Mouse (Mus musculus): Measurements from ENCODE around the gene Esrrb. TPM values are rescaled to one million over a fixed set of nuclear protein-coding genes. Genes with fewer than 3 reads are reported as not detected.

The Esrrb gene
- total and polyA plus RNA-seq, 2 experiments from 2014 or later = 3.1 to 9.8 TPM

GRCm38 (mm10) chr12:86501728-86502127, 140.8 kb downstream of the Esrrb start:
- WGBS = 74% methylated on average over 10 of the region's 10 CpGs
- no peak for TF ChIP-seq CTCF (IDR thresholded peaks at IDR 0.05; ENCODE audit: low read depth)
- H3K36me3 ChIP-seq (ENCODE audit: insufficient read depth, low read length) = no peaks in the 10 kb centered on the region

GRCm38 (mm10) chr12:86503921-86504320, 143.0 kb downstream of the Esrrb start:
- H3K9ac ChIP-seq (replicated peaks; ENCODE audit: low read length) = no peak overlapping the region
- TF ChIP-seq CTCF (IDR thresholded peaks at IDR 0.05; ENCODE audit: low read depth) = no peak
- WGBS = 88% methylated on average over 4 of the region's 4 CpGs
- no peak overlapping the region for H3K4me3 ChIP-seq (ENCODE audit: low read length)
- H3K4me2 ChIP-seq (ENCODE audit: low read depth, low read length) = no peak overlapping the region
- peaks cover 3% of the 10 kb centered on the region; the same call in 1 of the 2 replicates for H3K4me1 ChIP-seq (ENCODE audit: insufficient read depth, low read length)
- DNase-seq (ENCODE audit: low spot score) (no peak), ATAC-seq (no peak)
- no peak overlapping the region for H3K27ac ChIP-seq
- no peaks in the 10 kb centered on the region for H3K27me3 ChIP-seq (ENCODE audit: insufficient read depth, low read length)
- no peaks in the 10 kb centered on the region for H3K9me3 ChIP-seq (ENCODE audit: low read length)
- H3K36me3 ChIP-seq (ENCODE audit: insufficient read depth, low read length) = no peaks in the 10 kb centered on the region

More at GRCm38 (mm10) chr12:86501728-86502127, 140.8 kb downstream of the Esrrb start:
- Histone ChIP-seq H3K27me3 (ENCODE audit: insufficient read depth, low read length) (no peaks in the 10 kb centered on the region), H3K4me2 (ENCODE audit: low read depth, low read length) (no peak overlapping the region), H3K4me3 (ENCODE audit: low read length) (no peak overlapping the region), H3K4me1 (ENCODE audit: insufficient read depth, low read length) (peaks cover 9% of the 10 kb centered on the region), H3K27ac (no peak overlapping the region), H3K9ac (replicated peaks; ENCODE audit: low read length) (no peak overlapping the region), H3K9me3 (ENCODE audit: low read length) (no peaks in the 10 kb centered on the region)
- ATAC-seq (no peak), DNase-seq (ENCODE audit: low spot score) (no peak)

GRCm38 (mm10) chr12:86504321-86504720, 143.4 kb downstream of the Esrrb start:
- no peak for DNase-seq (ENCODE audit: low spot score)
- 91% methylated on average over 3 of the region's 3 CpGs for WGBS
- no peaks in the 10 kb centered on the region for H3K9me3 ChIP-seq (ENCODE audit: low read length)
- ATAC-seq = no peak
- H3K4me3 ChIP-seq (ENCODE audit: low read length) = no peak overlapping the region
- H3K36me3 ChIP-seq (ENCODE audit: insufficient read depth, low read length) = no peaks in the 10 kb centered on the region
- no peaks in the 10 kb centered on the region for H3K27me3 ChIP-seq (ENCODE audit: insufficient read depth, low read length)
- TF ChIP-seq CTCF (IDR thresholded peaks at IDR 0.05; ENCODE audit: low read depth) = no peak
- H3K4me2 ChIP-seq (ENCODE audit: low read depth, low read length) = no peak overlapping the region
- H3K9ac ChIP-seq (replicated peaks; ENCODE audit: low read length) = no peak overlapping the region
- H3K27ac ChIP-seq = no peak overlapping the region
- no peaks in the 10 kb centered on the region for H3K4me1 ChIP-seq (ENCODE audit: insufficient read depth, low read length)

- 85% methylated on average over 10 of the region's 10 CpGs for WGBS
- Histone ChIP-seq H3K4me3 (ENCODE audit: low read length) (no peak overlapping the region), H3K9me3 (ENCODE audit: low read length) (no peaks in the 10 kb centered on the region), H3K4me1 (ENCODE audit: insufficient read depth, low read length) (no peaks in the 10 kb centered on the region; the same call in 1 of the 2 replicates), H3K4me2 (ENCODE audit: low read depth, low read length) (no peak overlapping the region), H3K27me3 (ENCODE audit: insufficient read depth, low read length) (no peaks in the 10 kb centered on the region), H3K36me3 (ENCODE audit: insufficient read depth, low read length) (no peaks in the 10 kb centered on the region), H3K27ac (no peak overlapping the region), H3K9ac (replicated peaks; ENCODE audit: low read length) (no peak overlapping the region)
- ATAC-seq = no peak
- TF ChIP-seq CTCF (IDR thresholded peaks at IDR 0.05; ENCODE audit: low read depth) = no peak
- no peak for DNase-seq (ENCODE audit: low spot score)
Measured at GRCm38 (mm10) chr12:86507741-86508140, 146.8 kb downstream of the Esrrb start.

GRCm38 (mm10) chr12:86508313-86508988, 147.5 kb downstream of the Esrrb start:
- ATAC-seq = no peak
- H3K36me3 ChIP-seq (ENCODE audit: insufficient read depth, low read length) = no peaks in the 10 kb centered on the region
- no peaks in the 10 kb centered on the region; the same call in 1 of the 2 replicates for H3K4me1 ChIP-seq (ENCODE audit: insufficient read depth, low read length)
- no peak overlapping the region for H3K27ac ChIP-seq
- no peak overlapping the region for H3K4me2 ChIP-seq (ENCODE audit: low read depth, low read length)
- H3K9me3 ChIP-seq (ENCODE audit: low read length) = no peaks in the 10 kb centered on the region
- H3K9ac ChIP-seq (replicated peaks; ENCODE audit: low read length) = no peak overlapping the region
- WGBS = 76% methylated on average over 6 of the region's 6 CpGs
- no peak for DNase-seq (ENCODE audit: low spot score)
- TF ChIP-seq CTCF (IDR thresholded peaks at IDR 0.05; ENCODE audit: low read depth) = peak; percentile 60
- H3K27me3 ChIP-seq (ENCODE audit: insufficient read depth, low read length) = no peaks in the 10 kb centered on the region
- H3K4me3 ChIP-seq (ENCODE audit: low read length) = no peak overlapping the region

- H3K9me3 ChIP-seq (ENCODE audit: low read length) = no peaks in the 10 kb centered on the region
- no peaks in the 10 kb centered on the region for H3K27me3 ChIP-seq (ENCODE audit: insufficient read depth, low read length)
- H3K4me2 ChIP-seq (ENCODE audit: low read depth, low read length) = no peak overlapping the region
- 42% methylated on average over 13 of the region's 13 CpGs for WGBS
- no peaks in the 10 kb centered on the region; the same call in 1 of the 2 replicates for H3K4me1 ChIP-seq (ENCODE audit: insufficient read depth, low read length)
- no peak overlapping the region for H3K9ac ChIP-seq (replicated peaks; ENCODE audit: low read length)
- DNase-seq (ENCODE audit: low spot score) (no peak), ATAC-seq (peak; percentile 39; the same call in 1 of the 2 replicates)
- no peak overlapping the region for H3K27ac ChIP-seq
- no peak overlapping the region for H3K4me3 ChIP-seq (ENCODE audit: low read length)
- no peaks in the 10 kb centered on the region for H3K36me3 ChIP-seq (ENCODE audit: insufficient read depth, low read length)
- TF ChIP-seq CTCF (IDR thresholded peaks at IDR 0.05; ENCODE audit: low read depth) = no peak
Measured at GRCm38 (mm10) chr12:86509295-86510279, 148.7 kb downstream of the Esrrb start.

Data from hindbrain, postnatal 0 days (tissue).